Mouse (Mus musculus): ENCODE data around the gene Vmn1r77. TPM values are rescaled to one million over a fixed set of nuclear protein-coding genes. Genes with fewer than 3 reads are reported as not detected.
"Not testable (repeated sequence)": the region's sequence is repeated elsewhere in the genome, so short reads cannot be mapped to it uniquely, and the experiment has no call there.

The Vmn1r77 gene
- not detected in 2 replicates for polyA plus RNA-seq (2015; fragmentation: Nextera tagmentation; extraction: Ambion mirVana)

GRCm38 (mm10) chr7:12036452-12036851 is at the start of gene Vmn1r77:
Gene Vmn1r77 (plus strand): TSS chr7:12036752.
- ATAC-seq (ENCODE audit: insufficient number of reproducible peaks, insufficient read depth, low FRiP score, low TSS enrichment, low read depth); H3K4me2 ChIP-seq; H3K27me3 ChIP-seq; H3K9ac ChIP-seq; H3K9me3 ChIP-seq; H3K36me3 ChIP-seq; H3K4me1 ChIP-seq; H3K4me3 ChIP-seq; H3K27ac ChIP-seq: not testable (repeated sequence)

DNA sequence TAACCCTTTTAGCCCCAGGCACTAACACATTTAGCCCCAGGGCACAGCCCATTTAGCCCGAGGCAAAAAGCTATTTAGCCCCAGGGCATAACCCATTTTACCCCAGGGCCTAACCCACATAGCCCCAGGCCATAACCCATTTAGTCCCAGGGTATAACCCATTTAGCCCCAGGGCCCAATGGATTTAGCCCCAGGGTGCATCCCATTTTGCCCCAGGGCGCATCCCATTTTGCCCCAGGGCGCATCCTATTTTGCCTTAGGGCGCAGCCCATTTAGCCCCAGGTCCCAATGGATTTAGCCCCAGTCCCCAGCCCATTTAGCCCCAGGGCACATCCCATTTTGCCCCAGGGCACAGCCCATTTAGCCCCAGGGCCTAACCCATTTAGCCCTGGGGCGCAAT is 25.1 kb upstream of the Vmn1r77 start:
- H3K9me3 ChIP-seq, result peaks cover 14% of the 10 kb centered on the region
- H3K36me3 ChIP-seq; H3K4me3 ChIP-seq; H3K27me3 ChIP-seq; H3K27ac ChIP-seq; H3K4me1 ChIP-seq; H3K9ac ChIP-seq; ATAC-seq (ENCODE audit: insufficient number of reproducible peaks, insufficient read depth, low FRiP score, low TSS enrichment, low read depth); H3K4me2 ChIP-seq: not testable (repeated sequence)
- WGBS, result 86% methylated on average over 5 of the region's 5 CpGs

GRCm38 (mm10) chr7:12012392-12012791 is 24.2 kb upstream of the Vmn1r77 start:
- not testable (repeated sequence) for H3K4me1 ChIP-seq; H3K27me3 ChIP-seq; ATAC-seq (ENCODE audit: insufficient number of reproducible peaks, insufficient read depth, low FRiP score, low TSS enrichment, low read depth); H3K27ac ChIP-seq; H3K4me3 ChIP-seq; H3K4me2 ChIP-seq; H3K9ac ChIP-seq; H3K36me3 ChIP-seq; H3K9me3 ChIP-seq
- 84% methylated on average over 3 of the region's 3 CpGs for WGBS

- H3K9me3 ChIP-seq, result peaks cover 4% of the 10 kb centered on the region
- WGBS, result 82% methylated on average over 4 of the region's 4 CpGs
Observed at GRCm38 (mm10) chr7:12013106-12013505, 23.4 kb upstream of the Vmn1r77 start.

GRCm38 (mm10) chr7:12017829-12018228 is 18.7 kb upstream of the Vmn1r77 start:
- WGBS, result 86% methylated on average over 2 of the region's 2 CpGs
- H3K27me3 ChIP-seq; H3K4me1 ChIP-seq; H3K27ac ChIP-seq; H3K9me3 ChIP-seq; H3K36me3 ChIP-seq; ATAC-seq (ENCODE audit: insufficient number of reproducible peaks, insufficient read depth, low FRiP score, low TSS enrichment, low read depth); H3K4me2 ChIP-seq; H3K9ac ChIP-seq; H3K4me3 ChIP-seq: not testable (repeated sequence)

More at GRCm38 (mm10) chr7:12013106-12013505, 23.4 kb upstream of the Vmn1r77 start:
- Histone ChIP-seq H3K4me3 (no peak overlapping the region), H3K9ac (no peak overlapping the region), H3K4me2 (no peak overlapping the region), H3K36me3 (peaks cover 5% of the 10 kb centered on the region; the same call in 1 of the 2 replicates), H3K27me3 (no peaks in the 10 kb centered on the region), H3K27ac (no peak overlapping the region), H3K4me1 (no peaks in the 10 kb centered on the region)
- ATAC-seq (ENCODE audit: insufficient number of reproducible peaks, insufficient read depth, low FRiP score, low TSS enrichment, low read depth), result no peak

- WGBS, result 65% methylated on average over 2 of the region's 2 CpGs
- Histone ChIP-seq H3K36me3 (no peaks in the 10 kb centered on the region), H3K4me1 (no peaks in the 10 kb centered on the region), H3K9ac (no peak overlapping the region), H3K27me3 (no peaks in the 10 kb centered on the region), H3K4me3 (no peak overlapping the region), H3K27ac (no peak overlapping the region), H3K4me2 (no peak overlapping the region), H3K9me3 (peaks cover 12% of the 10 kb centered on the region)
- ATAC-seq (ENCODE audit: insufficient number of reproducible peaks, insufficient read depth, low FRiP score, low TSS enrichment, low read depth), result no peak
Observed at GRCm38 (mm10) chr7:12040664-12041063, 4.1 kb downstream of the Vmn1r77 start.

Other genes with a start within 250 kb of the Vmn1r77 start
- not detected in 2 replicates for gene Vmn1r74, start 202.8 kb upstream of the Vmn1r77 start, polyA plus RNA-seq (2015; fragmentation: Nextera tagmentation; extraction: Ambion mirVana)
- gene Vmn1r75, start 162.1 kb upstream of the Vmn1r77 start, polyA plus RNA-seq (2015; fragmentation: Nextera tagmentation; extraction: Ambion mirVana), result not detected in 2 replicates
- not detected in 2 replicates for gene Vmn1r76, start 98.5 kb upstream of the Vmn1r77 start, polyA plus RNA-seq (2015; fragmentation: Nextera tagmentation; extraction: Ambion mirVana)
- gene Vmn1r78, start 113.5 kb downstream of the Vmn1r77 start, polyA plus RNA-seq (2015; fragmentation: Nextera tagmentation; extraction: Ambion mirVana), result not detected in 2 replicates
- gene Vmn1r79, start 134.5 kb downstream of the Vmn1r77 start, polyA plus RNA-seq (2015; fragmentation: Nextera tagmentation; extraction: Ambion mirVana), result not detected in 2 replicates
- not detected in 2 replicates for gene Vmn1r80, start 152.5 kb downstream of the Vmn1r77 start, polyA plus RNA-seq (2015; fragmentation: Nextera tagmentation; extraction: Ambion mirVana)
- gene Vmn1r81, start 231.5 kb downstream of the Vmn1r77 start, polyA plus RNA-seq (2015; fragmentation: Nextera tagmentation; extraction: Ambion mirVana), result not detected in 2 replicates

Measured in embryonic facial prominence, embryonic 13.5 days (tissue).